In the genomic region with DNA sequence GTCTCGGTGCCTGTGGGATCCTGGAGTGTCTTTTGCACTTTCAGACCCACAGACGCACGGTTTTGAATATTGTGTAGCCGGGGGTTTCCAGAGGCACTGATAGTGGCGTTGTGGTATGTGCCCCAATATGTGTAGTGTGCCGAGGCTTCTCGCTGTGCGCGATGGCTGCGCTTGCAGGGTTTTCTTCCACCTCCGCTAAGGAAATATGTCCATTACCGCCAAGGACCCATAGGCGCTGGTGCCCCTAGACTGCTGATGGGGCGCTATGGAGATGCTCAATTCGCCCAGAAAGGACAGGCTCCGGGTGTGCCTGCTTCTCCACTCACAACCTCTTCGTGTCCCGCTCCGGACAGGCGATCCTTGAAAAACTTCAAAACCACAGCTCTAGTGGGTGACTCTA, we compare ENCODE assay signal across 9 mouse cellular contexts. TPM values are rescaled to one million over a fixed set of nuclear protein-coding genes. Genes with fewer than 3 reads are reported as not detected.
DNase-seq lines count a peak whose midpoint lies in the region; ATAC-seq and TF ChIP-seq lines count a peak whose summit lies in the region.
"Had no signal": no experiment of that assay in that cellular context is flagged by ENCODE, and none has a peak within 500 bp of the region (broad histone marks: within the 10 kb centered on the region; RNA-seq: fewer than 3 reads in every experiment).

No protein-coding gene starts in this region.

- H3K4me3 ChIP-seq in lung, adult 2 months (replicated peaks; ENCODE audit: extremely low read depth, low read depth, low read length), result peak overlapping the region; percentile 46
- peak overlapping the region; percentile 86 for H3K4me3 ChIP-seq in cortical plate, adult 2 months (ENCODE audit: insufficient read depth, low read length)
- H3K4me3 ChIP-seq in heart, postnatal 0 days (ENCODE audit: low read depth, low read length), result peak overlapping the region; percentile 66
- H3K4me3 ChIP-seq in midbrain, embryonic 13.5 days (replicated peaks), result peak overlapping the region; percentile 84

- ATAC-seq in heart, postnatal 0 days (ENCODE audit: insufficient read depth, low read depth), result no peak
- peak; percentile 8; the same call in 1 of the 2 replicates for ATAC-seq in midbrain, embryonic 13.5 days
- no peak for ATAC-seq in inflammation-experienced regulatory T-cells, adult 6 months

- no peak for TF ChIP-seq CTCF in lung, adult 2 months (IDR thresholded peaks at IDR 0.05; ENCODE audit: insufficient read depth, low read length)
- no peak for TF ChIP-seq CTCF in cortical plate, adult 2 months (IDR thresholded peaks at IDR 0.05; ENCODE audit: extremely low read depth, insufficient read depth, low read length)
- no peak for TF ChIP-seq CTCF in heart, postnatal 0 days (IDR thresholded peaks at IDR 0.05; ENCODE audit: low read depth)

- TF ChIP-seq POLR2A in lung, adult 2 months (IDR thresholded peaks at IDR 0.05; ENCODE audit: borderline replicate concordance, extremely low read depth, low read depth, low read length), result no peak
- 0 out of 2 replicates have a peak, but pooled peaks have one; percentile 11 for TF ChIP-seq POLR2A in cortical plate, adult 2 months (IDR thresholded peaks at IDR 0.05; ENCODE audit: extremely low read depth, insufficient read depth, low read length)

- no peaks in the 10 kb centered on the region for H3K9me3 ChIP-seq in heart, postnatal 0 days (replicated peaks; ENCODE audit: control insufficient read depth, low read length)
- no peaks in the 10 kb centered on the region for H3K9me3 ChIP-seq in midbrain, embryonic 13.5 days

- H3K4me2 ChIP-seq in heart, postnatal 0 days (ENCODE audit: low read depth, low read length), result peak overlapping the region; percentile 90
- H3K4me2 ChIP-seq in midbrain, embryonic 13.5 days (replicated peaks), result peak overlapping the region; percentile 90

- no peak for TF ChIP-seq EP300 in heart, postnatal 0 days (IDR thresholded peaks at IDR 0.05; ENCODE audit: low read depth)

- H3K36me3 ChIP-seq in heart, postnatal 0 days (replicated peaks; ENCODE audit: control insufficient read depth, insufficient read depth, low read length), result no peaks in the 10 kb centered on the region
- no peaks in the 10 kb centered on the region for H3K36me3 ChIP-seq in midbrain, embryonic 13.5 days

- no peak overlapping the region; the same call in 1 of the 2 replicates for H3K27ac ChIP-seq in cortical plate, adult 2 months (ENCODE audit: insufficient read depth, low read length)
- no peak overlapping the region for H3K27ac ChIP-seq in heart, postnatal 0 days (ENCODE audit: low read depth)
- H3K27ac ChIP-seq in midbrain, embryonic 13.5 days, result peak overlapping the region; percentile 93
- H3K27ac ChIP-seq: heart, adult 2 months had no signal

- no peak overlapping the region for H3K9ac ChIP-seq in heart, postnatal 0 days (replicated peaks; ENCODE audit: low read depth, low read length)
- H3K9ac ChIP-seq in midbrain, embryonic 13.5 days (replicated peaks), result peak overlapping the region; percentile 88

- 1% methylated on average over 20 of the region's 20 CpGs for WGBS in lung, adult 2 months
- WGBS in heart, postnatal 0 days, result under 1% methylated on average over 20 of the region's 20 CpGs
- 1% methylated on average over 20 of the region's 20 CpGs for WGBS in midbrain, embryonic 13.5 days

- no peaks in the 10 kb centered on the region for H3K4me1 ChIP-seq in lung, adult 2 months (ENCODE audit: control insufficient read depth, insufficient read depth, low read length)
- H3K4me1 ChIP-seq in cortical plate, adult 2 months (ENCODE audit: control insufficient read depth, insufficient read depth, low read length), result peaks cover 4% of the 10 kb centered on the region; the same call in 1 of the 2 replicates
- no peaks in the 10 kb centered on the region; the same call in 1 of the 2 replicates for H3K4me1 ChIP-seq in heart, postnatal 0 days (ENCODE audit: control insufficient read depth, insufficient read depth)
- peaks cover 37% of the 10 kb centered on the region for H3K4me1 ChIP-seq in midbrain, embryonic 13.5 days (replicated peaks)

- DNase-seq in lung, adult 2 months, result no peak
- no peak for DNase-seq in lung, postnatal 36 days
- DNase-seq in heart, postnatal 0 days (ENCODE audit: low spot score), result no peak
- DNase-seq in layer of hippocampus, postnatal 25 days (ENCODE audit: extremely low spot score in 1 of 2, low spot score in 1 of 2), result peak; percentile 34 to 44
- no peak for DNase-seq in thymus, adult 18-20 months

- peaks cover 45% of the 10 kb centered on the region for H3K27me3 ChIP-seq in heart, postnatal 0 days (ENCODE audit: control insufficient read depth, insufficient read depth, low read length)
- peaks cover 35% of the 10 kb centered on the region for H3K27me3 ChIP-seq in midbrain, embryonic 13.5 days

RNA-seq across cellular contexts. Expression of a gene that starts 1.0 kb away (rescaled TPM):
- polyA plus RNA-seq in lung, adult 2 months (2012; rRNA removed), result 3.6 and 4.7 TPM in 2 replicates
- polyA plus RNA-seq in cortical plate, adult 2 months (2012; rRNA removed), result 9.4 and 9.6 TPM in 2 replicates
- total RNA-seq in heart, postnatal 0 days (2014; rRNA removed; ENCODE audit: low replicate concordance), result 1.9 and 2.4 TPM in 2 replicates
- polyA plus RNA-seq in heart, postnatal 0 days (2015; fragmentation: Nextera tagmentation; extraction: Ambion mirVana), result 0.29 and 0.56 TPM in 2 replicates
- total RNA-seq in layer of hippocampus, postnatal 25 days (2021), result 10 to 100 TPM; 36.8 to 48.3 TPM
- polyA plus RNA-seq in midbrain, embryonic 13.5 days (2015; fragmentation: Nextera tagmentation; extraction: Ambion mirVana), result 9.9 and 11.2 TPM in 2 replicates
- polyA plus RNA-seq in inflammation-experienced regulatory T-cells, adult 6 months (2017; shearing (Covaris generic)), result not detected

Comparison
In these comparisons a context has a peak if more than half of its experiments do, and no peak if none do; other contexts are left out.
1. DNase-seq: peak in layer of hippocampus, postnatal 25 days (2 of 2); none in lung, adult 2 months (single experiment), lung, postnatal 36 days (single experiment), heart, postnatal 0 days (single experiment) and thymus, adult 18-20 months (0 of 2).
2. Peak in every context shown above with its lines, with median percentiles within 50 percentile points of each other: H3K4me3 ChIP-seq.